Mouse (Mus musculus): Measurements from ENCODE around the gene Zfp462. TPM values are rescaled to one million over a fixed set of nuclear protein-coding genes. Genes with fewer than 3 reads are reported as not detected.
A peak's percentile ranks its signal among the peaks of the same experiment; 100 is the strongest.

The Zfp462 gene
- polyA plus RNA-seq, 1 experiment from 2014 or later = 2.0 TPM

DNA sequence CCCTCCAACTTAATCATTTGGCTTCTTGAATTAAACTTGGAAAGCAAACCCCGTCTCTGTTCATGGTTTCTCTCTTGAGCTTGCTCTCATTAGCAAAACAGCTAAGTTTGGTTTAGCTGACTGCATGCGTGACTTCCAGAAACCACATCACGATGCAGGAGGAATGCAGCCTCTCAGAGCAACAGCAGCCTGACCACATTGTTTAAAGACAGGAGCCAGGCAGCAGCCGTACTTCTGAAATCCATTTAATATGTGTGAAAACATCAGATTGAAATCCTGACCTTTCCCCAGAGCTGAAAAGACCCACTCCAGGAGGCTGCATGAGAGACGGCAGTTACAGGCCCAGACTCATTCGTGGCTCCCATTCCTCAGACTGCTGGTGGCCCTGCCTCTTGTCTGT lies 144.1 kb downstream of the Zfp462 start:
- Histone ChIP-seq H3K36me3 (no peaks in the 10 kb centered on the region), H3K4me1 (replicated peaks) (no peaks in the 10 kb centered on the region), H3K27me3 (no peaks in the 10 kb centered on the region), H3K27ac (no peak overlapping the region), H3K9me3 (replicated peaks) (no peaks in the 10 kb centered on the region), H3K9ac (no peak overlapping the region), H3K4me2 (no peak overlapping the region), H3K4me3 (no peak overlapping the region)
- no peak for ATAC-seq (replicated peaks; ENCODE audit: insufficient number of reproducible peaks, insufficient read depth, low FRiP score, low read depth)
- 44% methylated on average over 6 of the region's 6 CpGs for WGBS

DNA sequence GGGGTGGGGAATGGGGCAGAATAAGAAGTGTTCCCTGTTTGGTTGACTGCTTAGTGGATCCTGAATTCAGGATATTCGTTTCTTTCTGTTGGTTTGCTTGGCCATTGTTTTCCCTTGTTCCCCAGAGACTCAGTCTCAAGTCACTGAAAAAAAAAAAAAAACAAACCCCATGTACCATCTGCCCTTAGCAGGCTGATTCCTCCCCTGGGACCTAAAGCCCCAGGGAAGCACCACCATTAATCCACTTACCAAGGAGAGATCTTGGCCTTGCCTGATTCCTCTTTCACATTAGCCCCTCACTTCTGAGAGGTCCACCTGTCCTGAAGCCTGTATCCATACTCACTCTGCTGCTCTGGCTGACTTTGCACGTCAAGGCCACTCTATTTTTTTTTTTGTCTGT lies 152.3 kb downstream of the Zfp462 start:
- Histone ChIP-seq H3K9me3 (replicated peaks) (no peaks in the 10 kb centered on the region), H3K4me2 (no peak overlapping the region), H3K4me3 (no peak overlapping the region), H3K27ac (no peak overlapping the region), H3K27me3 (no peaks in the 10 kb centered on the region), H3K4me1 (replicated peaks) (0 out of 2 replicates have a peak, but pooled peaks cover 2% of the 10 kb centered on the region), H3K36me3 (no peaks in the 10 kb centered on the region), H3K9ac (no peak overlapping the region)
- ATAC-seq (replicated peaks; ENCODE audit: insufficient number of reproducible peaks, insufficient read depth, low FRiP score, low read depth) = no peak
- 54% methylated on average over 2 of the region's 2 CpGs for WGBS

DNA sequence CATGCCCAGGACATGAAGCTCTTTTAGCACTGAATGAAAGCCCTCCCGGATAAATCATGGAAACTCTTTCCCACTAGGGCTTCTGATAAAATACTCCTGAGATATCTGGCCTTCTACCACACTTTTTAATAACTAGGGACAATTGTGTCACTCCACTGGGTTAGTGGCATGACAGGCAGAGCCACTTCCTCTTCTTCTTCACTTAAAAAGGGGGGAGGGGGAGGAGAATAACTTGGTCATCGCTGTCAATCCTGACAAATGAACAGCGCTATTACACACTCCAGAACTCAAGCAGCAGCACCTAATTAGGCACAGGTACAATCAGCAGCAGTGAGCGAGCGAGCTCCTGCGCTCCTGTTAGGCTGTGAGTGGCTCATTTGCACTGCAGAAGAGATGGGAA lies 153.5 kb downstream of the Zfp462 start:
- no peak overlapping the region for H3K4me2 ChIP-seq
- WGBS = 58% methylated on average over 6 of the region's 6 CpGs
- H3K27me3 ChIP-seq = no peaks in the 10 kb centered on the region
- no peaks in the 10 kb centered on the region for H3K36me3 ChIP-seq
- H3K9me3 ChIP-seq (replicated peaks) = no peaks in the 10 kb centered on the region
- H3K4me3 ChIP-seq = no peak overlapping the region
- H3K9ac ChIP-seq = no peak overlapping the region
- no peak for ATAC-seq (replicated peaks; ENCODE audit: insufficient number of reproducible peaks, insufficient read depth, low FRiP score, low read depth)
- no peak overlapping the region for H3K27ac ChIP-seq
- H3K4me1 ChIP-seq (replicated peaks) = 0 out of 2 replicates have a peak, but pooled peaks cover 2% of the 10 kb centered on the region

DNA sequence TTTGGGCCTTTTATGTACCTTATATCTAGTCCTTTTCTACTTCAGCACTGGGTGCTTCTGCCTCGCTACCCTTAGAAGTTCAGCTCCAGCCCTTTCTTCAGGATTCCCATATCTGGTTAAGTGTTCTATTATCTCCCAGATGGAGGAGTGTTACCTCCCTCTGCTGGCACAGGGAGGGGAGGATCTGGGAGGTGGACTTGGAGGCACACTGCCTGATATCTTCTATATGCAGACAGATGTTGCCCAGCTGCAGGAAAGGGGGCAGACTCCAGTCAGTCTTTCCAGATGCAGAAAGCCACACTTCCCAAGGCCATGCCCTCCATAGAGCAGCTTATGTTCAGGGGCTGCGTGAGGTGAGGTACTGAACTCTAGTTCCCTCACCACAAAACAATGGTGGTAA lies 156.0 kb downstream of the Zfp462 start:
- no peaks in the 10 kb centered on the region for H3K36me3 ChIP-seq
- no peak overlapping the region for H3K27ac ChIP-seq
- 0 out of 2 replicates have a peak, but pooled peaks cover 2% of the 10 kb centered on the region for H3K4me1 ChIP-seq (replicated peaks)
- H3K4me3 ChIP-seq = no peak overlapping the region
- H3K9ac ChIP-seq = no peak overlapping the region
- H3K27me3 ChIP-seq = no peaks in the 10 kb centered on the region
- no peak overlapping the region for H3K4me2 ChIP-seq
- 55% methylated on average over 2 of the region's 2 CpGs for WGBS
- no peaks in the 10 kb centered on the region for H3K9me3 ChIP-seq (replicated peaks)
- no peak for ATAC-seq (replicated peaks; ENCODE audit: insufficient number of reproducible peaks, insufficient read depth, low FRiP score, low read depth)

DNA sequence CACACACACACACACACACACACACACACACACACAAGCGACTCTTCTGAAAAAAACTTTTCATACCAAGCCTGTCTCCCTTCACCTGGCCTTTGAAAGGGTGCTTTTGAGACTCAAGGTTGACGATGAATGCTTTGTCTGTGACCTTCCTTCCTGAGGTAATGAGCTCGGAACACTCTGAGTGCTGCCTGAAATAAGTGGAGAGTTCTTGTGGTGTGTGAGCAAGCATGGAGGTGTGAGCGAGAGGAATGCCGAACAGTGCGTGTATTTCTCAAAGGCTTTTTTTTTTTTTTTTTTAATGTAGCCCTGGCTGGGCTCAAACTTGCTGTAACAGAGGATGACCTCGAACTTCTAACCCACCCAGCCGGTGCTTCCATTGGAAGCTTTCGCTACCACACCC lies 156.8 kb downstream of the Zfp462 start:
- Histone ChIP-seq H3K36me3 (no peaks in the 10 kb centered on the region), H3K4me1 (replicated peaks) (0 out of 2 replicates have a peak, but pooled peaks cover 2% of the 10 kb centered on the region), H3K9me3 (replicated peaks) (no peaks in the 10 kb centered on the region), H3K4me2 (no peak overlapping the region), H3K9ac (no peak overlapping the region), H3K4me3 (no peak overlapping the region), H3K27me3 (no peaks in the 10 kb centered on the region), H3K27ac (no peak overlapping the region)
- WGBS = 79% methylated on average over 9 of the region's 9 CpGs
- ATAC-seq (replicated peaks; ENCODE audit: insufficient number of reproducible peaks, insufficient read depth, low FRiP score, low read depth) = no peak

DNA sequence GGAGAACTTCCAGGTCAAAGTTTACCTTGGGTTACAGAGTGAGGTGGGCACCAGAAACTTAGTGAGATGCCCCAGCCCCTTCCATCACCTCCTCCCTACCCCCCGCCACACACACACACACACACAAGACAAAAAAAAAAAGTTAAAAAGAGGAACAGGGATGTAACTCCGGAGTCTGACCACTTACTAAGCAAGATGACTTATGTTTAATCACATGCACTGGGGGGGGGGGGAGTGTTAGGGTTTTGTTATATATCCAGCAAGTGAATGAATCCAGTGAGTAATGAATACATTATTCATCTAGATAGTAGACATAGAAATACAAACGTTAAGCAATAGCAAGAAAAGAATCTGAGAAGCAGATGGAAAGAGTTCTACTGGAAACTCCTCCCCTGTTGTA lies 157.5 kb downstream of the Zfp462 start:
- no peak for ATAC-seq (replicated peaks; ENCODE audit: insufficient number of reproducible peaks, insufficient read depth, low FRiP score, low read depth)
- H3K4me3 ChIP-seq = no peak overlapping the region
- 82% methylated on average over 3 of the region's 3 CpGs for WGBS

DNA sequence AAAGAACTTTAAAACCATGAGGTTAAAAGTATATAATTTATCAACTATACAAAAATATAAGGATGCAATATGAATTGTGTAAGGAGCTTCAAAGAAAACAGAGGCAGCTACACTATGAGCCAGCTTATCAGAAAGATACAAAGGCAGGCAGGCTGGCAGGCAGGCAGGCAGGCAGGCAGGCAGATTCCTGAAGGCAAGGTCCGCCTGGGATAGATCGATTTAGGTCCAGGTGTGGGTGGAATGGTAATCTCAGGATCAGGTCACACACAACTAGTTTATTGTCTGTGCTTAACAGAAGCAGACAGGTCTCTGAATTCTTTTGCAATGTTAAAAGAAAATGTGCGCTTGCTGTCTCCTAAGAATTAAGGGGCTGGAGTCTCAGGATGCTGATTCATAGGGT lies 158.7 kb downstream of the Zfp462 start:
- Histone ChIP-seq H3K4me1 (replicated peaks) (no peaks in the 10 kb centered on the region), H3K36me3 (no peaks in the 10 kb centered on the region), H3K4me2 (no peak overlapping the region), H3K27ac (no peak overlapping the region), H3K9me3 (replicated peaks) (no peaks in the 10 kb centered on the region), H3K9ac (no peak overlapping the region), H3K27me3 (no peaks in the 10 kb centered on the region), H3K4me3 (no peak overlapping the region)
- no peak for ATAC-seq (replicated peaks; ENCODE audit: insufficient number of reproducible peaks, insufficient read depth, low FRiP score, low read depth)
- WGBS = 70% methylated on average over 3 of the region's 3 CpGs

More for the DNA sequence above, 157.5 kb downstream of the Zfp462 start:
- H3K27ac ChIP-seq = no peak overlapping the region
- H3K9me3 ChIP-seq (replicated peaks) = no peaks in the 10 kb centered on the region
- no peak overlapping the region for H3K4me2 ChIP-seq
- 0 out of 2 replicates have a peak, but pooled peaks cover 2% of the 10 kb centered on the region for H3K4me1 ChIP-seq (replicated peaks)
- H3K27me3 ChIP-seq = no peaks in the 10 kb centered on the region
- no peak overlapping the region for H3K9ac ChIP-seq
- no peaks in the 10 kb centered on the region for H3K36me3 ChIP-seq

DNA sequence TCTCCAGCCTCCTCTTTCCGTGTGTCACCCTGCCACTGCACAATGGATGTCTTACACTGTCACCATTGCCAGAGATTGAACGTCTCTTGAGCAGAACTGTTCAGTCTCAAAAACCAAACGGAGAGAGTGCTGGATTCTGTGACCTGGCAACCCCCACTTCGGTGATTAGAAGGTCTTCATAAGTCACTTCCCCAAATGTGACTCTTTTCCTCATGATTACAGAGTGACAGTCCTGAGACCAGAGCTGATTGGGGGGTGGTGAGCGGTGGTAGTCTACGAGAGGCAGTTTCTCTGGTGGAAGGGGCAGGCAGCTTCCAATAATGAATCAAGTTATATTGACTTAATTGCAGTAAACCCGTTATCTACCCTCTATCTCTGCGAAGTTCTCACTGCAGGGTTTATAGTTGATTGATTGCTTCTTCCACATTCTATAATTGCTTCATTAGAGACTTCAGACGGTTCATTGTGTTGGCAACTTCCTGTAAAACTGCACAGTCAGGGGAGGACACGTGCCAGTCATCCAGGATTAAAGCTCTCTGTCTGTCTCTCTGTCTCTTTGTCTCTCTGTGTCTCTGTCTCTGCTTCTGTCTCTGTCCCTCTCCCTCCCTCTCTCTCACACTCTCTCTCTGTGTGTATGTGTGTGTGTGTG lies 173.1 kb downstream of the Zfp462 start:
- Histone ChIP-seq H3K27ac (no peak overlapping the region), H3K9me3 (replicated peaks) (no peaks in the 10 kb centered on the region), H3K4me3 (no peak overlapping the region), H3K27me3 (no peaks in the 10 kb centered on the region), H3K4me1 (replicated peaks) (no peaks in the 10 kb centered on the region; the same call in 1 of the 2 replicates), H3K4me2 (no peak overlapping the region), H3K9ac (no peak overlapping the region), H3K36me3 (no peaks in the 10 kb centered on the region)
- no peak for ATAC-seq (replicated peaks; ENCODE audit: insufficient number of reproducible peaks, insufficient read depth, low FRiP score, low read depth)
- 58% methylated on average over 10 of the region's 10 CpGs for WGBS

DNA sequence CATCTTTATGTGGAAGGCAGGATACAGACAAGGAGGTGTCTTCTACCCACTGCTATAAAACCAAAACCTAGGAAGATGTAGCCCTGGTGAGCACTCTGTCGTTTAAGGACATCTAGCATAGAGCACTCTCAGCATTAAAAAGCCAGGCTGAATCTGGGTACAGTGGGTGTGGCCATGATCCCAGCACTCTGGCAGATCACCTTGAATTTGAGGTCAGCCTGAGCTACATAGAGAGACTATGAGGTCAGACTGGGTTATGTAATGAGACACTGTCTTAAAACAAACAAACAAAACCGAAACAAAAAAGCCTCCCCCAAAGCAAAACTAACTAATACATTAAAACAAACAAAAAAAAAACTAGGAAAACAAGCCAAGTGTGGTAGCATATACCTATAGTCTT lies 176.3 kb downstream of the Zfp462 start:
- no peaks in the 10 kb centered on the region for H3K27me3 ChIP-seq
- no peaks in the 10 kb centered on the region for H3K36me3 ChIP-seq
- H3K27ac ChIP-seq = no peak overlapping the region
- WGBS = 73% methylated on average over 2 of the region's 2 CpGs
- H3K4me1 ChIP-seq (replicated peaks) = peaks cover 15% of the 10 kb centered on the region
- no peak overlapping the region for H3K9ac ChIP-seq
- ATAC-seq (replicated peaks; ENCODE audit: insufficient number of reproducible peaks, insufficient read depth, low FRiP score, low read depth) = no peak
- no peak overlapping the region for H3K4me2 ChIP-seq
- H3K4me3 ChIP-seq = no peak overlapping the region
- H3K9me3 ChIP-seq (replicated peaks) = no peaks in the 10 kb centered on the region

DNA sequence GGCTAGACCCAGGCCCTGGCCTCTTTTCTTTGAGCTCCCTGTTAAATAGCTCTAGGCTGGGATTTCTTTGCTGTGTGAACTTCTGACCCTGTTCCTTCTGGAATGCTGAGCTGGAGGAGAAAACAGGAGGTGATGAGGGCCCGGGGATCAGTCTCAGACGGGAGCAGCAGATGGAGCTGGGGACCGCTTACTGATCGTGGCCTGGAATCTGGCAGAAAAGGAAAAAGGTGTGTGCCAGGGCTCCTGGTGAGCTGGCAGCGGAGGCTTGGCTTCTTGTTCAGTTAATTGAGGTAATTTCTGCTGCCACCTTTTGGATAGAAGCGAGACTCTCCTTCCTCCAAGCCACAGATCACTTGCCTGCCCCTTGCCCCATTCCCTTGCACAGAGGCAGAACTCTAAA lies 177.1 kb downstream of the Zfp462 start:
- H3K36me3 ChIP-seq = no peaks in the 10 kb centered on the region
- no peak for ATAC-seq (replicated peaks; ENCODE audit: insufficient number of reproducible peaks, insufficient read depth, low FRiP score, low read depth)
- no peak overlapping the region for H3K4me3 ChIP-seq
- H3K9me3 ChIP-seq (replicated peaks) = no peaks in the 10 kb centered on the region
- no peak overlapping the region for H3K4me2 ChIP-seq
- H3K27me3 ChIP-seq = no peaks in the 10 kb centered on the region
- H3K4me1 ChIP-seq (replicated peaks) = peaks cover 15% of the 10 kb centered on the region
- H3K27ac ChIP-seq = no peak overlapping the region
- H3K9ac ChIP-seq = no peak overlapping the region
- WGBS = 35% methylated on average over 6 of the region's 6 CpGs

DNA sequence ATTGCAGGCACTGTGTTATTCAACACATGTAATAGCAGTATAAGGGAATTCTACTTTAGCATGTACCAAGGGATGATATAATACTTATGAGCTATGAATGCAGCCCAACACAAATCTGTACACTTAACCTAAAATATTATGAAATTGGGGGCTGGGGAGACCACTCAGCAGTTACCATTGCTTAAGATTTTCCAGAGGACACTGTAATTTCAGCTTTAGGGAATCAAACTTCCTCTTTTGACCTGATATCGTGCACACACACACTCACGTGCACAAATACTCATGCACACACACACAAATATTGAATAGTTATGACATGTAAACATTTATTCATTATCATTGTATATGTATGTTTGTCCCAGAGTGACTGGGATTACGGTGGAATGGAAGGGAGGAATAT lies 179.3 kb downstream of the Zfp462 start:
- Histone ChIP-seq H3K9ac (no peak overlapping the region), H3K36me3 (no peaks in the 10 kb centered on the region), H3K27ac (no peak overlapping the region), H3K4me3 (no peak overlapping the region), H3K4me2 (no peak overlapping the region), H3K9me3 (replicated peaks) (no peaks in the 10 kb centered on the region), H3K27me3 (no peaks in the 10 kb centered on the region), H3K4me1 (replicated peaks) (peaks cover 15% of the 10 kb centered on the region)
- no peak for ATAC-seq (replicated peaks; ENCODE audit: insufficient number of reproducible peaks, insufficient read depth, low FRiP score, low read depth)
- 88% methylated on average over 3 of the region's 3 CpGs for WGBS

DNA sequence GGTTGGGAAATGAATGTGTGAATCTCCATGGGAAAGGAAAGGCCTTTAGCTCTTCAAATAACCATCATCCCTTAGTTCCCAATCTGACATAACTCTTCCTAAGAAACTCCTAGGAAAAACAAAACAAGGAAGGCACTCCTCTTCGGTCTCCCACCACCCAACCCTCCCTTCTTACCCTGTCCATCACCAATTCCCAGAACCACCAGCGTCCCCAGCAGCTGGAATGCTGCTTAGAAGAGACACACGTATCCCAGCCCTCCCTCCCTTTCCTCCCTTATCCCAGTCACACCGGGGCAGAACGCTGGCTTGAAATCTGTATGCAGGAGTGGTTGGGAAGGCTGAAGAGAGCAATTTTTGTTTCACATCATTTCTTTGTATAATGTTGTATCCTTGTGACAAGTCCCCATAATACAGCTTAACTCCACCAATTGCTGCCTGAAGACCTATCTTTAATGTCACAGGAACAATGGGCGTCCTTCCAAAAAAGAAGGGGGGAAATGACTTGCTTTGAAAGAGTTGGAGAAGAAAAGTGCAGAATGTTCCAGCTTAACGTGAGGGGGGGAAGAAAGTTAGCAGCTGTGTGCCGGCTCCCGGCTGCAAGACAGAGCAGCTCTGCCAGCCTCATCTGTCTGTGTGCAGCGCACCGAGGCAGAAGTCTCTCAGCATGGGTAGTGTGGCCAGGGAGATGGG lies 180.3 kb downstream of the Zfp462 start:
- Histone ChIP-seq H3K27me3 (no peaks in the 10 kb centered on the region), H3K9me3 (replicated peaks) (no peaks in the 10 kb centered on the region), H3K4me2 (peak overlapping the region; percentile 55), H3K4me1 (replicated peaks) (peaks cover 15% of the 10 kb centered on the region), H3K4me3 (peak overlapping the region; percentile 15; the same call in 1 of the 2 replicates), H3K9ac (no peak overlapping the region), H3K36me3 (no peaks in the 10 kb centered on the region), H3K27ac (peak overlapping the region; percentile 44)
- 24% methylated on average over 11 of the region's 11 CpGs for WGBS
- no peak for ATAC-seq (replicated peaks; ENCODE audit: insufficient number of reproducible peaks, insufficient read depth, low FRiP score, low read depth)

All from heart, embryonic 15.5 days (tissue).